Mouse (Mus musculus) thymus, postnatal 25 days (tissue): ENCODE measurements around the gene Gm20388.
A peak's percentile ranks its signal among the peaks of the same experiment; 100 is the strongest.

ENCODE experiments used
- DNase-seq: peaks from one replicate; pipeline ENCODE4 v3.0.0; 2022

Gene Gm20388

GRCm38 (mm10) chr8:122871663-122872062 lies 2961.0 kb downstream of the Gm20388 start:
- no peak for DNase-seq

GRCm38 (mm10) chr8:122873171-122873570 lies 2962.5 kb downstream of the Gm20388 start:
- peak; percentile 35 for DNase-seq

GRCm38 (mm10) chr8:122875186-122875585 lies 2964.5 kb downstream of the Gm20388 start:
- DNase-seq = no peak

GRCm38 (mm10) chr8:122878231-122878630 lies 2967.6 kb downstream of the Gm20388 start:
- DNase-seq = no peak

- DNase-seq = no peak
Measured at GRCm38 (mm10) chr8:122880302-122880701, 2969.7 kb downstream of the Gm20388 start.

GRCm38 (mm10) chr8:122883671-122884070 lies 2973.0 kb downstream of the Gm20388 start:
- no peak for DNase-seq

- DNase-seq = no peak
Measured at GRCm38 (mm10) chr8:122891440-122891839, 2980.8 kb downstream of the Gm20388 start.

GRCm38 (mm10) chr8:122893451-122893850 lies 2982.8 kb downstream of the Gm20388 start:
- no peak for DNase-seq

GRCm38 (mm10) chr8:122896317-122896716 lies 2985.7 kb downstream of the Gm20388 start:
- DNase-seq = no peak

- no peak for DNase-seq
Measured at GRCm38 (mm10) chr8:122897200-122897599, 2986.6 kb downstream of the Gm20388 start.

GRCm38 (mm10) chr8:122898018-122898417 lies 2987.4 kb downstream of the Gm20388 start:
- no peak for DNase-seq

- no peak for DNase-seq
Measured at GRCm38 (mm10) chr8:122898473-122898872, 2987.8 kb downstream of the Gm20388 start.

- no peak for DNase-seq
Measured at GRCm38 (mm10) chr8:122899085-122899484, 2988.4 kb downstream of the Gm20388 start.

- no peak for DNase-seq
Measured at GRCm38 (mm10) chr8:122901476-122901875, 2990.8 kb downstream of the Gm20388 start.

GRCm38 (mm10) chr8:122901892-122902515 lies 2991.4 kb downstream of the Gm20388 start:
- no peak for DNase-seq

GRCm38 (mm10) chr8:122902581-122902980 lies 2991.9 kb downstream of the Gm20388 start:
- DNase-seq = no peak

- no peak for DNase-seq
Measured at GRCm38 (mm10) chr8:122903002-122903401, 2992.4 kb downstream of the Gm20388 start.

GRCm38 (mm10) chr8:122904496-122904895 lies 2993.9 kb downstream of the Gm20388 start:
- DNase-seq = no peak

GRCm38 (mm10) chr8:122905346-122905745 lies 2994.7 kb downstream of the Gm20388 start:
- DNase-seq = no peak

- DNase-seq = peak; percentile 86
Measured at GRCm38 (mm10) chr8:122906463-122907021, 2995.9 kb downstream of the Gm20388 start.

- no peak for DNase-seq
Measured at GRCm38 (mm10) chr8:122912150-122912549, 3001.5 kb downstream of the Gm20388 start.

GRCm38 (mm10) chr8:122912871-122913270 lies 3002.2 kb downstream of the Gm20388 start:
- DNase-seq = no peak

GRCm38 (mm10) chr8:122916766-122917165 lies 3006.1 kb downstream of the Gm20388 start:
- DNase-seq = no peak

- DNase-seq = peak; percentile 37
Measured at GRCm38 (mm10) chr8:122917531-122918392, 3007.1 kb downstream of the Gm20388 start.
